Mouse (Mus musculus) heart, adult 2 months (tissue): Measurements from ENCODE around the gene Prcc.

ENCODE experiments used
- CTCF ChIP-seq: fragments of 200-600 bp; IDR thresholded peaks from 2 replicates; pipeline ENCODE4 v1.8.1; 2022; ENCODE audit warnings: antibody characterized with exemption, mild to moderate bottlenecking, moderate library complexity
- EP300 ChIP-seq: fragments of 200-500 bp; IDR thresholded peaks from 2 replicates; pipeline ENCODE4 v1.6.1; 2011; ENCODE audit warnings: low read depth, low read length, control low read depth; ENCODE audit not compliant: insufficient read depth

DNA sequence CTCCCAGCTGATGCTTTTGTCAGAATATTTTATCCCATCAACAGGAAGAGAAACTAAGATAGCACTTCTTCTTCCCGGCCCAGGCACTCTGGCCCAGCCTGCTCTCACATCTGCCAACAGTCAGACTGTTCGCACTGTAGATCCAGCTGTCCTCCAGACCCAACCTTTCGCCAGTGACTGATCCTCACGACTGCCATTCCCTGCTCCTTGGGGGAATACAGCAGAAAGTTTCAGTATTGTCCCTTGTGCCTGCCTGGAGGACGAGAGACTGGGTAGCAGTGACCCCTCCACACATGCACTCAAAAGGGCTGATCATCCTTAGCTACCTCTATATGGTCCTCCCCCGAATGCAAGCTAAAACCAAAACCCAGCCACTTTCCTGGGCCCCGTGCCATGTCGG lies 29.5 kb downstream of the Prcc start:
- TF ChIP-seq CTCF (no peak), EP300 (no peak)
